Mouse (Mus musculus) limb, embryonic 13.5 days (tissue): Measurements from ENCODE around the gene Ydjc. TPM values are rescaled to one million over a fixed set of nuclear protein-coding genes. Genes with fewer than 3 reads are reported as not detected.

Source experiments
- ATAC-seq: fragments of 200-750 bp; cut with Nextera tagmentation; 2 replicates; pipeline ENCODE4 v1.8.0; 2017; ENCODE audit warnings: low read depth, moderate number of reproducible peaks, moderate TSS enrichment; ENCODE audit not compliant: low FRiP score
- H3K27ac ChIP-seq: fragments of 300-500 bp; sonication (generic); 2 replicates; pipeline ENCODE4 v1.5.1; 2015; ENCODE audit warnings: inconsistent platforms, mild to moderate bottlenecking, moderate library complexity
- H3K27me3 ChIP-seq: fragments of 300-500 bp; sonication (generic); 2 replicates; pipeline ENCODE4 v1.6.1; 2015; ENCODE audit warnings: mild to moderate bottlenecking, inconsistent platforms
- H3K36me3 ChIP-seq: fragments of 300-500 bp; sonication (generic); 2 replicates; pipeline ENCODE4 v1.6.1; 2015; ENCODE audit warnings: inconsistent platforms, mild to moderate bottlenecking, moderate library complexity
- H3K4me1 ChIP-seq: fragments of 300-500 bp; sonication (generic); 2 replicates; pipeline ENCODE4 v1.6.1; 2015; ENCODE audit warnings: inconsistent platforms
- H3K4me2 ChIP-seq: fragments of 300-500 bp; sonication (generic); replicated peaks from 2 replicates; pipeline ENCODE4 v1.6.1; 2015; ENCODE audit warnings: inconsistent platforms, mild to moderate bottlenecking, moderate library complexity
- H3K4me3 ChIP-seq: fragments of 300-500 bp; sonication (generic); 2 replicates; pipeline ENCODE4 v1.5.1; 2015; ENCODE audit warnings: moderate library complexity, mild to moderate bottlenecking, inconsistent platforms
- H3K9ac ChIP-seq: fragments of 300-500 bp; sonication (generic); 2 replicates; pipeline ENCODE4 v1.6.1; 2015; ENCODE audit warnings: mild to moderate bottlenecking, inconsistent platforms
- H3K9me3 ChIP-seq: fragments of 300-500 bp; sonication (generic); 2 replicates; pipeline ENCODE4 v1.6.1; 2016; ENCODE audit warnings: inconsistent platforms
- WGBS: fragments of 180-500 bp; shearing (Covaris S2); methylation state at CpG from one replicate; pipeline ENCODE4 v1.1.7; 2015; 5-methylcytosine and 5-hydroxymethylcytosine counted together
- polyA plus RNA-seq: library from polyadenylated mRNA; unstranded; fragments of >200 nt; fragmentation: Nextera tagmentation; extraction: Ambion mirVana; gene quantifications from 2 replicates; pipeline ENCODE4 v1.2.1, GENCODE M21; 2015

The Ydjc gene
- polyA plus RNA-seq, 1 experiment from 2014 or later = 7.6 TPM

- Histone ChIP-seq H3K36me3 (peaks cover 70% of the 10 kb centered on the region), H3K4me2 (no peak overlapping the region), H3K9me3 (no peaks in the 10 kb centered on the region), H3K4me3 (no peak overlapping the region), H3K27ac (no peak overlapping the region), H3K9ac (no peak overlapping the region), H3K4me1 (no peaks in the 10 kb centered on the region), H3K27me3 (no peaks in the 10 kb centered on the region)
- no peak for ATAC-seq
These were observed 22.8 kb downstream of the Ydjc start for GRCm38 (mm10) chr16:17167179-17167578.

- Histone ChIP-seq H3K4me1 (no peaks in the 10 kb centered on the region), H3K27ac (no peak overlapping the region), H3K4me3 (no peak overlapping the region), H3K4me2 (no peak overlapping the region), H3K9ac (no peak overlapping the region), H3K9me3 (no peaks in the 10 kb centered on the region), H3K36me3 (peaks cover 73% of the 10 kb centered on the region), H3K27me3 (no peaks in the 10 kb centered on the region)
- ATAC-seq = no peak
- 92% methylated on average over 5 of the region's 5 CpGs for WGBS
These were observed 23.6 kb downstream of the Ydjc start for GRCm38 (mm10) chr16:17168049-17168448.

GRCm38 (mm10) chr16:17175765-17176164 lies 31.3 kb downstream of the Ydjc start:
- no peak overlapping the region for H3K27ac ChIP-seq
- no peak overlapping the region for H3K9ac ChIP-seq
- H3K36me3 ChIP-seq = peaks cover 62% of the 10 kb centered on the region
- WGBS = 88% methylated on average over 2 of the region's 2 CpGs
- H3K4me2 ChIP-seq = no peak overlapping the region
- H3K27me3 ChIP-seq = no peaks in the 10 kb centered on the region
- H3K9me3 ChIP-seq = no peaks in the 10 kb centered on the region
- no peaks in the 10 kb centered on the region for H3K4me1 ChIP-seq
- H3K4me3 ChIP-seq = no peak overlapping the region
- ATAC-seq = no peak

GRCm38 (mm10) chr16:17177623-17178170 lies 33.3 kb downstream of the Ydjc start:
- no peak overlapping the region for H3K9ac ChIP-seq
- H3K36me3 ChIP-seq = peaks cover 47% of the 10 kb centered on the region
- no peak overlapping the region for H3K27ac ChIP-seq
- no peak overlapping the region for H3K4me2 ChIP-seq
- ATAC-seq = no peak
- H3K4me3 ChIP-seq = no peak overlapping the region
- 100% methylated on average over 1 of the region's 1 CpGs for WGBS
- H3K9me3 ChIP-seq = no peaks in the 10 kb centered on the region
- H3K27me3 ChIP-seq = no peaks in the 10 kb centered on the region
- H3K4me1 ChIP-seq = no peaks in the 10 kb centered on the region

GRCm38 (mm10) chr16:17179706-17180105 lies 35.3 kb downstream of the Ydjc start:
- Histone ChIP-seq H3K9me3 (no peaks in the 10 kb centered on the region), H3K27me3 (no peaks in the 10 kb centered on the region), H3K36me3 (peaks cover 32% of the 10 kb centered on the region), H3K27ac (no peak overlapping the region), H3K4me3 (no peak overlapping the region), H3K4me2 (no peak overlapping the region), H3K9ac (no peak overlapping the region), H3K4me1 (no peaks in the 10 kb centered on the region)
- no peak for ATAC-seq
- 93% methylated on average over 3 of the region's 3 CpGs for WGBS

- Histone ChIP-seq H3K4me3 (no peak overlapping the region), H3K4me2 (no peak overlapping the region), H3K27me3 (no peaks in the 10 kb centered on the region), H3K9me3 (no peaks in the 10 kb centered on the region), H3K27ac (no peak overlapping the region), H3K9ac (no peak overlapping the region), H3K36me3 (peaks cover 34% of the 10 kb centered on the region), H3K4me1 (no peaks in the 10 kb centered on the region)
- ATAC-seq = no peak
- 88% methylated on average over 4 of the region's 4 CpGs for WGBS
These were observed 37.0 kb downstream of the Ydjc start for GRCm38 (mm10) chr16:17181382-17181781.

GRCm38 (mm10) chr16:17182136-17182535 lies 37.7 kb downstream of the Ydjc start:
- Histone ChIP-seq H3K9me3 (no peaks in the 10 kb centered on the region), H3K9ac (no peak overlapping the region), H3K4me3 (no peak overlapping the region), H3K4me2 (no peak overlapping the region), H3K27ac (no peak overlapping the region), H3K27me3 (no peaks in the 10 kb centered on the region), H3K4me1 (no peaks in the 10 kb centered on the region), H3K36me3 (peaks cover 40% of the 10 kb centered on the region)
- WGBS = 76% methylated on average over 2 of the region's 2 CpGs
- ATAC-seq = no peak

GRCm38 (mm10) chr16:17183003-17183402 lies 38.6 kb downstream of the Ydjc start:
- WGBS = 77% methylated on average over 3 of the region's 3 CpGs
- Histone ChIP-seq H3K9ac (no peak overlapping the region), H3K4me1 (no peaks in the 10 kb centered on the region), H3K4me2 (no peak overlapping the region), H3K36me3 (peaks cover 38% of the 10 kb centered on the region), H3K27me3 (no peaks in the 10 kb centered on the region), H3K4me3 (no peak overlapping the region), H3K9me3 (no peaks in the 10 kb centered on the region), H3K27ac (no peak overlapping the region)
- ATAC-seq = no peak

- ATAC-seq = no peak
- no peaks in the 10 kb centered on the region for H3K4me1 ChIP-seq
- no peak overlapping the region for H3K27ac ChIP-seq
- no peak overlapping the region for H3K9ac ChIP-seq
- H3K4me3 ChIP-seq = no peak overlapping the region
- peaks cover 34% of the 10 kb centered on the region for H3K36me3 ChIP-seq
- H3K4me2 ChIP-seq = no peak overlapping the region
- H3K27me3 ChIP-seq = no peaks in the 10 kb centered on the region
- H3K9me3 ChIP-seq = no peaks in the 10 kb centered on the region
These were observed 41.1 kb downstream of the Ydjc start for GRCm38 (mm10) chr16:17185475-17185874.

- no peak overlapping the region for H3K9ac ChIP-seq
- H3K4me3 ChIP-seq = no peak overlapping the region
- 95% methylated on average over 4 of the region's 4 CpGs for WGBS
- no peak overlapping the region for H3K4me2 ChIP-seq
- H3K9me3 ChIP-seq = no peaks in the 10 kb centered on the region
- H3K27me3 ChIP-seq = no peaks in the 10 kb centered on the region
- ATAC-seq = no peak
- peaks cover 22% of the 10 kb centered on the region for H3K36me3 ChIP-seq
- no peaks in the 10 kb centered on the region; the same call in 1 of the 2 replicates for H3K4me1 ChIP-seq
- no peak overlapping the region for H3K27ac ChIP-seq
These were observed 49.4 kb downstream of the Ydjc start for GRCm38 (mm10) chr16:17193823-17194222.

GRCm38 (mm10) chr16:17200121-17200952 lies 55.9 kb downstream of the Ydjc start:
- 5% methylated on average over 24 of the region's 24 CpGs for WGBS
- Histone ChIP-seq H3K36me3 (peaks cover 2% of the 10 kb centered on the region; the same call in 1 of the 2 replicates), H3K27ac (peak overlapping the region; percentile 76; the same call in 1 of the 2 replicates), H3K9ac (peak overlapping the region; percentile 100), H3K4me3 (peak overlapping the region; percentile 98), H3K4me2 (peak overlapping the region; percentile 86), H3K27me3 (no peaks in the 10 kb centered on the region), H3K9me3 (0 out of 2 replicates have a peak, but pooled peaks cover 2% of the 10 kb centered on the region), H3K4me1 (peaks cover 13% of the 10 kb centered on the region)
- no peak for ATAC-seq

GRCm38 (mm10) chr16:17200953-17201707 lies 56.7 kb downstream of the Ydjc start:
- Histone ChIP-seq H3K4me3 (peak overlapping the region; percentile 98), H3K9me3 (0 out of 2 replicates have a peak, but pooled peaks cover 2% of the 10 kb centered on the region), H3K27ac (peak overlapping the region; percentile 76), H3K4me1 (peaks cover 13% of the 10 kb centered on the region), H3K4me2 (peak overlapping the region; percentile 86), H3K9ac (peak overlapping the region; percentile 100), H3K36me3 (no peaks in the 10 kb centered on the region; the same call in 1 of the 2 replicates), H3K27me3 (peaks cover 3% of the 10 kb centered on the region)
- ATAC-seq = peak; percentile 89
- under 1% methylated on average over 72 of the region's 72 CpGs for WGBS
